Mouse (Mus musculus) ES-Bruce4 (cell line): ENCODE measurements at regions not wholly inside any gene's neighbourhood (a gene's known extent, or its start where the extent isn't known, plus 50 kb on each side); places are given as distances from the start of the nearest gene placed in this dataset.

ENCODE experiments used
- CTCF ChIP-seq: IDR thresholded peaks from one replicate; pipeline ENCODE4 v1.8.1; 2011; ENCODE audit warnings: low read depth, low read length
- EP300 ChIP-seq: IDR thresholded peaks from 2 replicates; pipeline ENCODE4 v1.6.1; 2011; ENCODE audit warnings: low read depth, low read length; ENCODE audit not compliant: insufficient read depth

DNA sequence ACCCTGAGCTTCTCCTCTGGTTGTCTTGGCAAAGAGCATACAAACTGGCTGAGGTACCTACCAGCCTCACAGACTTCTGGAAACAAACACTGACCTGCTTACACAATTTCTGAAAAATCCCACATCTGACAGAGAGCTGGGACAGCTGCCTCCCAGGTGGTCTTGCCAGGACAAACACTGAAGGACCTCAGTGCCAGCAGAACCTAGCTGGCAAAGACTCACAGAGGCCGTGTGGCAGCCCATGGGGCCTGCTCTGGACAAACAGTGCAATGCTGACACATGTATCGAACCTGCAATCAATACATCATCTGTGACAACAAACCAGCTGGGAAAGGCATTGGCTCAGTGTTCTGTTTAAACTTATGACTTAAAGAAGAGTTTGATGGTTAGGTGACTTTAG is 167.4 kb downstream of the Pax1 start:
- TF ChIP-seq CTCF (no peak), EP300 (no peak)
